Mouse (Mus musculus): ENCODE measurements around the gene Il21. TPM values are rescaled to one million over a fixed set of nuclear protein-coding genes. Genes with fewer than 3 reads are reported as not detected.

Il21 gene
- polyA plus RNA-seq, 1 experiment from 2014 or later = not detected

GRCm38 (mm10) chr3:37203984-37204428 is 28.4 kb downstream of the Il21 start:
- no peaks in the 10 kb centered on the region for H3K4me1 ChIP-seq (ENCODE audit: control insufficient read depth, insufficient read depth, low read length)
- DNase-seq (ENCODE audit: low spot score, missing footprints) (peak; percentile 100), ATAC-seq (ENCODE audit: low FRiP score) (peak; percentile 71)
- peak overlapping the region; percentile 61 for H3K4me2 ChIP-seq
- H3K36me3 ChIP-seq (ENCODE audit: control insufficient read depth, insufficient read depth, low read length) = no peaks in the 10 kb centered on the region
- WGBS = 3% methylated on average over 11 of the region's 11 CpGs
- H3K9ac ChIP-seq (ENCODE audit: low read length) = peak overlapping the region; percentile 46
- no peaks in the 10 kb centered on the region for H3K9me3 ChIP-seq (ENCODE audit: control insufficient read depth, low read length)
- H3K27me3 ChIP-seq (ENCODE audit: control insufficient read depth, insufficient read depth, low read length) = no peaks in the 10 kb centered on the region
- H3K27ac ChIP-seq (ENCODE audit: low read depth, low read length) = no peak overlapping the region
- peak overlapping the region; percentile 38 for H3K4me3 ChIP-seq (ENCODE audit: low read depth, low read length)

GRCm38 (mm10) chr3:37202856-37203255 is 29.6 kb downstream of the Il21 start:
- WGBS = 53% methylated on average over 7 of the region's 7 CpGs
- H3K36me3 ChIP-seq (ENCODE audit: control insufficient read depth, insufficient read depth, low read length) = no peaks in the 10 kb centered on the region
- no peak overlapping the region for H3K4me3 ChIP-seq (ENCODE audit: low read depth, low read length)
- H3K27ac ChIP-seq (ENCODE audit: low read depth, low read length) = no peak overlapping the region
- ATAC-seq (ENCODE audit: low FRiP score) (0 out of 2 replicates have a peak, but pooled peaks have one; percentile 28), DNase-seq (ENCODE audit: low spot score, missing footprints) (peak; percentile 59)
- H3K4me1 ChIP-seq (ENCODE audit: control insufficient read depth, insufficient read depth, low read length) = no peaks in the 10 kb centered on the region
- H3K4me2 ChIP-seq = no peak overlapping the region
- no peak overlapping the region for H3K9ac ChIP-seq (ENCODE audit: low read length)
- H3K9me3 ChIP-seq (ENCODE audit: control insufficient read depth, low read length) = no peaks in the 10 kb centered on the region
- no peaks in the 10 kb centered on the region for H3K27me3 ChIP-seq (ENCODE audit: control insufficient read depth, insufficient read depth, low read length)

GRCm38 (mm10) chr3:37201122-37201916 is 31.1 kb downstream of the Il21 start:
- Histone ChIP-seq H3K27ac (ENCODE audit: low read depth, low read length) (no peak overlapping the region), H3K9ac (ENCODE audit: low read length) (no peak overlapping the region), H3K36me3 (ENCODE audit: control insufficient read depth, insufficient read depth, low read length) (no peaks in the 10 kb centered on the region), H3K4me3 (ENCODE audit: low read depth, low read length) (no peak overlapping the region), H3K9me3 (ENCODE audit: control insufficient read depth, low read length) (no peaks in the 10 kb centered on the region), H3K4me1 (ENCODE audit: control insufficient read depth, insufficient read depth, low read length) (no peaks in the 10 kb centered on the region), H3K27me3 (ENCODE audit: control insufficient read depth, insufficient read depth, low read length) (no peaks in the 10 kb centered on the region), H3K4me2 (no peak overlapping the region)
- 62% methylated on average over 6 of the region's 6 CpGs for WGBS
- no peak for DNase-seq (ENCODE audit: low spot score, missing footprints)
- ATAC-seq (ENCODE audit: low FRiP score) = no peak

GRCm38 (mm10) chr3:37198302-37198701 is 34.1 kb downstream of the Il21 start:
- H3K4me3 ChIP-seq (ENCODE audit: low read depth, low read length) = no peak overlapping the region
- no peak for ATAC-seq (ENCODE audit: low FRiP score)
- no peak overlapping the region for H3K4me2 ChIP-seq
- no peak overlapping the region for H3K9ac ChIP-seq (ENCODE audit: low read length)
- no peaks in the 10 kb centered on the region for H3K4me1 ChIP-seq (ENCODE audit: control insufficient read depth, insufficient read depth, low read length)
- 73% methylated on average over 5 of the region's 5 CpGs for WGBS
- no peaks in the 10 kb centered on the region for H3K36me3 ChIP-seq (ENCODE audit: control insufficient read depth, insufficient read depth, low read length)
- H3K27ac ChIP-seq (ENCODE audit: low read depth, low read length) = no peak overlapping the region
- no peaks in the 10 kb centered on the region for H3K9me3 ChIP-seq (ENCODE audit: control insufficient read depth, low read length)
- no peak for DNase-seq (ENCODE audit: low spot score, missing footprints)
- no peaks in the 10 kb centered on the region for H3K27me3 ChIP-seq (ENCODE audit: control insufficient read depth, insufficient read depth, low read length)

GRCm38 (mm10) chr3:37191953-37192352 is 40.5 kb downstream of the Il21 start:
- DNase-seq (ENCODE audit: low spot score, missing footprints) (no peak), ATAC-seq (ENCODE audit: low FRiP score) (no peak)
- WGBS = 79% methylated on average over 2 of the region's 2 CpGs
- no peak overlapping the region for H3K9ac ChIP-seq (ENCODE audit: low read length)
- no peak overlapping the region for H3K27ac ChIP-seq (ENCODE audit: low read depth, low read length)
- H3K27me3 ChIP-seq (ENCODE audit: control insufficient read depth, insufficient read depth, low read length) = no peaks in the 10 kb centered on the region
- H3K4me2 ChIP-seq = no peak overlapping the region
- no peak overlapping the region for H3K4me3 ChIP-seq (ENCODE audit: low read depth, low read length)
- no peaks in the 10 kb centered on the region for H3K36me3 ChIP-seq (ENCODE audit: control insufficient read depth, insufficient read depth, low read length)
- H3K4me1 ChIP-seq (ENCODE audit: control insufficient read depth, insufficient read depth, low read length) = no peaks in the 10 kb centered on the region
- no peaks in the 10 kb centered on the region for H3K9me3 ChIP-seq (ENCODE audit: control insufficient read depth, low read length)

- DNase-seq (ENCODE audit: low spot score, missing footprints) (no peak), ATAC-seq (ENCODE audit: low FRiP score) (no peak)
- Histone ChIP-seq H3K27me3 (ENCODE audit: control insufficient read depth, insufficient read depth, low read length) (no peaks in the 10 kb centered on the region), H3K36me3 (ENCODE audit: control insufficient read depth, insufficient read depth, low read length) (no peaks in the 10 kb centered on the region), H3K4me1 (ENCODE audit: control insufficient read depth, insufficient read depth, low read length) (no peaks in the 10 kb centered on the region; the same call in 1 of the 2 replicates), H3K27ac (ENCODE audit: low read depth, low read length) (no peak overlapping the region), H3K4me2 (no peak overlapping the region), H3K9me3 (ENCODE audit: control insufficient read depth, low read length) (no peaks in the 10 kb centered on the region), H3K9ac (ENCODE audit: low read length) (no peak overlapping the region), H3K4me3 (ENCODE audit: low read depth, low read length) (no peak overlapping the region)
- 71% methylated on average over 1 of the region's 1 CpGs for WGBS
Observed at GRCm38 (mm10) chr3:37185534-37185933, 46.9 kb downstream of the Il21 start.

- Histone ChIP-seq H3K4me2 (no peak overlapping the region), H3K4me3 (ENCODE audit: low read depth, low read length) (no peak overlapping the region), H3K27me3 (ENCODE audit: control insufficient read depth, insufficient read depth, low read length) (no peaks in the 10 kb centered on the region), H3K36me3 (ENCODE audit: control insufficient read depth, insufficient read depth, low read length) (no peaks in the 10 kb centered on the region), H3K27ac (ENCODE audit: low read depth, low read length) (no peak overlapping the region), H3K4me1 (ENCODE audit: control insufficient read depth, insufficient read depth, low read length) (no peaks in the 10 kb centered on the region; the same call in 1 of the 2 replicates), H3K9me3 (ENCODE audit: control insufficient read depth, low read length) (no peaks in the 10 kb centered on the region), H3K9ac (ENCODE audit: low read length) (no peak overlapping the region)
- ATAC-seq (ENCODE audit: low FRiP score) (no peak), DNase-seq (ENCODE audit: low spot score, missing footprints) (no peak)
- 36% methylated on average over 16 of the region's 16 CpGs for WGBS
Observed at GRCm38 (mm10) chr3:37182415-37183269, 49.8 kb downstream of the Il21 start.

GRCm38 (mm10) chr3:37181041-37181440 is 51.4 kb downstream of the Il21 start:
- Histone ChIP-seq H3K4me1 (ENCODE audit: control insufficient read depth, insufficient read depth, low read length) (no peaks in the 10 kb centered on the region; the same call in 1 of the 2 replicates), H3K4me3 (ENCODE audit: low read depth, low read length) (no peak overlapping the region), H3K9ac (ENCODE audit: low read length) (no peak overlapping the region), H3K36me3 (ENCODE audit: control insufficient read depth, insufficient read depth, low read length) (no peaks in the 10 kb centered on the region), H3K27me3 (ENCODE audit: control insufficient read depth, insufficient read depth, low read length) (no peaks in the 10 kb centered on the region), H3K27ac (ENCODE audit: low read depth, low read length) (no peak overlapping the region), H3K9me3 (ENCODE audit: control insufficient read depth, low read length) (no peaks in the 10 kb centered on the region), H3K4me2 (no peak overlapping the region)
- ATAC-seq (ENCODE audit: low FRiP score) (no peak), DNase-seq (ENCODE audit: low spot score, missing footprints) (peak; percentile 81)
- 14% methylated on average over 2 of the region's 2 CpGs for WGBS
